16 mouse cellular contexts compared by ENCODE assay signal in genomic region chr5:122882256-122883050, GRCm38 (mm10). TPM values are rescaled to one million over a fixed set of nuclear protein-coding genes. Genes with fewer than 3 reads are reported as not detected.
DNase-seq lines count a peak whose midpoint lies in the region; ATAC-seq lines count a peak whose summit lies in the region.
"Had no signal": no experiment of that assay in that cellular context is flagged by ENCODE, and none has a peak within 500 bp of the region (broad histone marks: within the 10 kb centered on the region; RNA-seq: fewer than 3 reads in every experiment).

No protein-coding gene starts in this region.

- peaks cover 49% of the 10 kb centered on the region for H3K36me3 ChIP-seq in heart, embryonic 12.5 days
- H3K36me3 ChIP-seq in hindbrain, embryonic 11.5 days (ENCODE audit: control insufficient read depth, insufficient read depth, low read length), result peaks cover 2% of the 10 kb centered on the region; the same call in 1 of the 2 replicates
- H3K36me3 ChIP-seq in midbrain, embryonic 14.5 days (ENCODE audit: control insufficient read depth, insufficient read depth, low read length), result peaks cover 60% of the 10 kb centered on the region
- H3K36me3 ChIP-seq in hindbrain, embryonic 13.5 days, result peaks cover 49% of the 10 kb centered on the region

- H3K9me3 ChIP-seq in heart, embryonic 12.5 days (replicated peaks), result no peaks in the 10 kb centered on the region
- H3K9me3 ChIP-seq in hindbrain, embryonic 11.5 days (ENCODE audit: control insufficient read depth, low read length), result no peaks in the 10 kb centered on the region
- H3K9me3 ChIP-seq in midbrain, embryonic 14.5 days (ENCODE audit: control insufficient read depth, low read length), result no peaks in the 10 kb centered on the region
- H3K9me3 ChIP-seq in hindbrain, embryonic 13.5 days, result no peaks in the 10 kb centered on the region
- H3K9me3 ChIP-seq: limb, embryonic 12.5 days; megakaryocyte, embryonic 14.5 days had no signal

- peak; percentile 91 for DNase-seq in heart, adult 11 months
- peak; percentile 26 to 48 for DNase-seq in urinary bladder, adult 18-20 months (ENCODE audit: low spot score in 2 of 2)
- no peak for DNase-seq in urinary bladder, adult 2 months (ENCODE audit: low spot score)
- peak; percentile 44 to 59 for DNase-seq in cerebellum, postnatal 36 days
- DNase-seq in hindbrain, embryonic 11.5 days (ENCODE audit: low spot score), result no peak
- no peak for DNase-seq in midbrain, embryonic 14.5 days
- DNase-seq: gastrocnemius, postnatal 36 days; heart, postnatal 10 days; layer of hippocampus, postnatal 36 days; lung, embryonic 14.5 days; thymus, postnatal 36 days had no signal

- no peak overlapping the region for H3K4me2 ChIP-seq in heart, embryonic 12.5 days
- no peak overlapping the region for H3K4me2 ChIP-seq in hindbrain, embryonic 11.5 days (replicated peaks; ENCODE audit: low read depth, low read length)
- H3K4me2 ChIP-seq in midbrain, embryonic 14.5 days (ENCODE audit: low read length), result no peak overlapping the region
- H3K4me2 ChIP-seq in hindbrain, embryonic 13.5 days, result no peak overlapping the region
- H3K4me2 ChIP-seq: limb, embryonic 12.5 days; lung, embryonic 14.5 days had no signal

- ATAC-seq in heart, embryonic 12.5 days (ENCODE audit: insufficient number of reproducible peaks, low FRiP score), result no peak
- ATAC-seq in hindbrain, embryonic 11.5 days (ENCODE audit: low FRiP score), result no peak
- ATAC-seq in midbrain, embryonic 14.5 days (ENCODE audit: low FRiP score, low TSS enrichment), result no peak
- no peak for ATAC-seq in hindbrain, embryonic 13.5 days (ENCODE audit: low FRiP score)
- ATAC-seq: forebrain, embryonic 16.5 days had no signal

- no peaks in the 10 kb centered on the region for H3K27me3 ChIP-seq in heart, embryonic 12.5 days (replicated peaks)
- no peaks in the 10 kb centered on the region for H3K27me3 ChIP-seq in hindbrain, embryonic 11.5 days (ENCODE audit: control insufficient read depth, insufficient read depth, low read length)
- no peaks in the 10 kb centered on the region for H3K27me3 ChIP-seq in midbrain, embryonic 14.5 days (ENCODE audit: control insufficient read depth, insufficient read depth, low read length)
- H3K27me3 ChIP-seq in hindbrain, embryonic 13.5 days, result no peaks in the 10 kb centered on the region
- H3K27me3 ChIP-seq: limb, embryonic 12.5 days; megakaryocyte, embryonic 14.5 days had no signal

- H3K9ac ChIP-seq in heart, embryonic 12.5 days, result no peak overlapping the region
- H3K9ac ChIP-seq in hindbrain, embryonic 11.5 days (ENCODE audit: low read depth, low read length), result no peak overlapping the region
- no peak overlapping the region for H3K9ac ChIP-seq in midbrain, embryonic 14.5 days (replicated peaks; ENCODE audit: low read length)
- H3K9ac ChIP-seq in hindbrain, embryonic 13.5 days, result no peak overlapping the region
- H3K9ac ChIP-seq: limb, embryonic 12.5 days; lung, embryonic 14.5 days had no signal

- peaks cover 21% of the 10 kb centered on the region for H3K4me1 ChIP-seq in heart, embryonic 12.5 days (replicated peaks)
- H3K4me1 ChIP-seq in hindbrain, embryonic 11.5 days (replicated peaks; ENCODE audit: control insufficient read depth, insufficient read depth, low read length), result no peaks in the 10 kb centered on the region
- H3K4me1 ChIP-seq in midbrain, embryonic 14.5 days (ENCODE audit: control insufficient read depth, insufficient read depth, low read length), result no peaks in the 10 kb centered on the region
- peaks cover 9% of the 10 kb centered on the region; the same call in 1 of the 2 replicates for H3K4me1 ChIP-seq in hindbrain, embryonic 13.5 days (replicated peaks)
- H3K4me1 ChIP-seq: limb, embryonic 12.5 days had no signal

- WGBS in heart, embryonic 12.5 days, result 87% methylated on average over 18 of the region's 18 CpGs
- 95% methylated on average over 18 of the region's 18 CpGs for WGBS in hindbrain, embryonic 11.5 days
- WGBS in midbrain, embryonic 14.5 days, result 94% methylated on average over 18 of the region's 18 CpGs
- WGBS in hindbrain, embryonic 13.5 days, result 94% methylated on average over 18 of the region's 18 CpGs

- no peak overlapping the region for H3K27ac ChIP-seq in heart, embryonic 12.5 days (ENCODE audit: poor library complexity, severe bottlenecking)
- H3K27ac ChIP-seq in hindbrain, embryonic 11.5 days (ENCODE audit: low read depth, low read length), result no peak overlapping the region
- no peak overlapping the region for H3K27ac ChIP-seq in midbrain, embryonic 14.5 days (replicated peaks; ENCODE audit: low read depth, low read length)
- no peak overlapping the region for H3K27ac ChIP-seq in hindbrain, embryonic 13.5 days
- H3K27ac ChIP-seq: limb, embryonic 12.5 days had no signal

- H3K4me3 ChIP-seq in heart, embryonic 12.5 days, result no peak overlapping the region
- no peak overlapping the region for H3K4me3 ChIP-seq in hindbrain, embryonic 11.5 days (ENCODE audit: low read depth, low read length)
- H3K4me3 ChIP-seq in midbrain, embryonic 14.5 days (replicated peaks; ENCODE audit: low read depth, low read length), result no peak overlapping the region
- no peak overlapping the region for H3K4me3 ChIP-seq in hindbrain, embryonic 13.5 days
- H3K4me3 ChIP-seq: limb, embryonic 12.5 days; megakaryocyte, embryonic 14.5 days had no signal

RNA-seq across cellular contexts. Expression of gene Rnf34, which starts 32.6 kb away (rescaled TPM):
- polyA plus RNA-seq in heart, embryonic 12.5 days (2016; fragmentation: Nextera tagmentation; extraction: Ambion mirVana), result 26.2 and 32.4 TPM in 2 replicates
- 22.6 and 26.7 TPM in 2 replicates for polyA plus RNA-seq in urinary bladder, adult 2 months (2012; rRNA removed)
- polyA plus RNA-seq in hindbrain, embryonic 11.5 days (2014; fragmentation: Nextera tagmentation; extraction: Ambion mirVana), result 56.8 and 61.5 TPM in 2 replicates
- 41.2 and 62.7 TPM in 2 replicates for polyA plus RNA-seq in midbrain, embryonic 14.5 days (2014; fragmentation: Nextera tagmentation; extraction: Ambion mirVana)
- 48.4 and 50.6 TPM in 2 replicates for polyA plus RNA-seq in hindbrain, embryonic 13.5 days (2015; fragmentation: Nextera tagmentation; extraction: Ambion mirVana)

Comparison
In these comparisons a context has a peak if more than half of its experiments do, and no peak if none do; other contexts are left out.
1. DNase-seq: peak in heart, adult 11 months (single experiment), urinary bladder, adult 18-20 months (2 of 2) and cerebellum, postnatal 36 days (2 of 2); none in urinary bladder, adult 2 months (single experiment), hindbrain, embryonic 11.5 days (single experiment) and midbrain, embryonic 14.5 days (single experiment).